Mouse (Mus musculus): ENCODE data around the gene Nppb. TPM values are rescaled to one million over a fixed set of nuclear protein-coding genes. Genes with fewer than 3 reads are reported as not detected.

Gene Nppb
- polyA plus RNA-seq, 1 experiment from 2014 or later = not detected

- DNase-seq = peak; percentile 79
- TF ChIP-seq CTCF (IDR thresholded peaks at IDR 0.05; ENCODE audit: low read depth) = peak; percentile 71
- Histone ChIP-seq H3K9ac (no peak overlapping the region), H3K36me3 (ENCODE audit: insufficient read depth) (no peaks in the 10 kb centered on the region), H3K4me2 (no peak overlapping the region), H3K27ac (ENCODE audit: low read depth) (no peak overlapping the region), H3K27me3 (ENCODE audit: insufficient read depth, low read length) (no peaks in the 10 kb centered on the region), H3K4me1 (ENCODE audit: insufficient read depth) (no peaks in the 10 kb centered on the region), H3K9me3 (ENCODE audit: low read depth, low read length) (no peaks in the 10 kb centered on the region), H3K4me3 (ENCODE audit: low read depth, low read length) (no peak overlapping the region)
- 34% methylated on average over 6 of the region's 6 CpGs for WGBS
- peak; percentile 56 for ATAC-seq (ENCODE audit: insufficient read depth)
Observed at GRCm38 (mm10) chr4:147959881-147960831, 25.4 kb upstream of the Nppb start.

GRCm38 (mm10) chr4:147962781-147963180, 22.8 kb upstream of the Nppb start:
- ATAC-seq (ENCODE audit: insufficient read depth) (no peak), DNase-seq (no peak)
- no peak overlapping the region for H3K4me3 ChIP-seq (ENCODE audit: low read depth, low read length)
- no peaks in the 10 kb centered on the region for H3K4me1 ChIP-seq (ENCODE audit: insufficient read depth)
- H3K27ac ChIP-seq (ENCODE audit: low read depth) = no peak overlapping the region
- no peaks in the 10 kb centered on the region for H3K9me3 ChIP-seq (ENCODE audit: low read depth, low read length)
- H3K9ac ChIP-seq = no peak overlapping the region
- no peak overlapping the region for H3K4me2 ChIP-seq
- H3K36me3 ChIP-seq (ENCODE audit: insufficient read depth) = no peaks in the 10 kb centered on the region
- WGBS = 43% methylated on average over 6 of the region's 6 CpGs
- TF ChIP-seq CTCF (IDR thresholded peaks at IDR 0.05; ENCODE audit: low read depth) = no peak
- no peaks in the 10 kb centered on the region for H3K27me3 ChIP-seq (ENCODE audit: insufficient read depth, low read length)

DNA sequence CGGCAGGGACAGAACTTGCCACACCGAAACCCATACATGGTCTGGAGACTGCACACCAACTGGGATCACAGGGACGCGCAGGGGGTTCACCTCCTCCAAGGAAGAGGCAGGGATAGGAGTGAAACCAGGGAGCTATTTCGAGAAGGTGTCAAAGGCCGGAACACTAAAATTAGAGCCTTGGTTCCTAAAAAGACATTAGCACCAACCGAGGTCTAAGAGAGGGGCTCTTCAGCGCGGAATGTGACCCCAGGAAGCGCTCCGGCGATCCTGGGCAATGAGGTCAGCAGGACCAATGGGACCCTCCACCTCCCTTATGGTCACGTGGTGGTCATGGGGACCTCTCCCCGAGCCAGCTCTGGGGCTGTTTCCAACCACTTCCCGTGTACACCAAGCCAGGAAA, 22.0 kb upstream of the Nppb start:
- no peak overlapping the region for H3K4me3 ChIP-seq (ENCODE audit: low read depth, low read length)
- no peaks in the 10 kb centered on the region for H3K27me3 ChIP-seq (ENCODE audit: insufficient read depth, low read length)
- no peaks in the 10 kb centered on the region for H3K36me3 ChIP-seq (ENCODE audit: insufficient read depth)
- TF ChIP-seq CTCF (IDR thresholded peaks at IDR 0.05; ENCODE audit: low read depth) = no peak
- 82% methylated on average over 15 of the region's 15 CpGs for WGBS
- no peaks in the 10 kb centered on the region for H3K4me1 ChIP-seq (ENCODE audit: insufficient read depth)
- no peak overlapping the region for H3K4me2 ChIP-seq
- ATAC-seq (ENCODE audit: insufficient read depth) = no peak
- H3K27ac ChIP-seq (ENCODE audit: low read depth) = no peak overlapping the region
- H3K9me3 ChIP-seq (ENCODE audit: low read depth, low read length) = no peaks in the 10 kb centered on the region
- no peak for DNase-seq
- H3K9ac ChIP-seq = no peak overlapping the region

GRCm38 (mm10) chr4:147965712-147966111, 19.9 kb upstream of the Nppb start:
- Histone ChIP-seq H3K4me2 (no peak overlapping the region), H3K36me3 (ENCODE audit: insufficient read depth) (no peaks in the 10 kb centered on the region), H3K4me1 (ENCODE audit: insufficient read depth) (no peaks in the 10 kb centered on the region), H3K27me3 (ENCODE audit: insufficient read depth, low read length) (no peaks in the 10 kb centered on the region), H3K9me3 (ENCODE audit: low read depth, low read length) (no peaks in the 10 kb centered on the region), H3K27ac (ENCODE audit: low read depth) (no peak overlapping the region), H3K9ac (no peak overlapping the region), H3K4me3 (ENCODE audit: low read depth, low read length) (no peak overlapping the region)
- no peak for TF ChIP-seq CTCF (IDR thresholded peaks at IDR 0.05; ENCODE audit: low read depth)
- ATAC-seq (ENCODE audit: insufficient read depth) (no peak), DNase-seq (no peak)
- WGBS = 47% methylated on average over 7 of the region's 7 CpGs

DNA sequence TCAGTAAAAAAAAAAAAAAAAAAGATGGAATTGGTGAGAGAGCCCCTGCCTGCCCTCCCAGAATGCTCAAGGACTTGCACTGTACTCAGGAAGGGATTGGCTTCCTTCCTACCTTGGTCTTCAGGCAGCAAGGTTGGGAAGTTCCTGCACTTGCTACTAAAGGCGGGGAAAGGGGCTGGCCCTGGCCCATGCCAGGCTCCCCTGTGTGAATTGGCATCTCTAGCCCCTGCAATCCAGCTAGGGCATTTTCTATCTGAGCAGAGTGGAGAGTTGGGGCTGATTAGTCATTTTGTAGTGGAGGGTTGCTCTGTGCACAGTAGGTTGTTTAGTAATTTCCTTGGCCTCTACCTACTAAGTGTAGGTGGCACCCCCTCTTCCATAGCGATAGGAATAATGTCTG, 16.8 kb upstream of the Nppb start:
- Histone ChIP-seq H3K4me1 (ENCODE audit: insufficient read depth) (no peaks in the 10 kb centered on the region), H3K4me2 (no peak overlapping the region), H3K9me3 (ENCODE audit: low read depth, low read length) (no peaks in the 10 kb centered on the region), H3K4me3 (ENCODE audit: low read depth, low read length) (no peak overlapping the region), H3K27me3 (ENCODE audit: insufficient read depth, low read length) (no peaks in the 10 kb centered on the region), H3K36me3 (ENCODE audit: insufficient read depth) (no peaks in the 10 kb centered on the region), H3K27ac (ENCODE audit: low read depth) (no peak overlapping the region), H3K9ac (no peak overlapping the region)
- TF ChIP-seq CTCF (IDR thresholded peaks at IDR 0.05; ENCODE audit: low read depth) = no peak
- DNase-seq (no peak), ATAC-seq (ENCODE audit: insufficient read depth) (no peak)
- WGBS = 61% methylated on average over 2 of the region's 2 CpGs

DNA sequence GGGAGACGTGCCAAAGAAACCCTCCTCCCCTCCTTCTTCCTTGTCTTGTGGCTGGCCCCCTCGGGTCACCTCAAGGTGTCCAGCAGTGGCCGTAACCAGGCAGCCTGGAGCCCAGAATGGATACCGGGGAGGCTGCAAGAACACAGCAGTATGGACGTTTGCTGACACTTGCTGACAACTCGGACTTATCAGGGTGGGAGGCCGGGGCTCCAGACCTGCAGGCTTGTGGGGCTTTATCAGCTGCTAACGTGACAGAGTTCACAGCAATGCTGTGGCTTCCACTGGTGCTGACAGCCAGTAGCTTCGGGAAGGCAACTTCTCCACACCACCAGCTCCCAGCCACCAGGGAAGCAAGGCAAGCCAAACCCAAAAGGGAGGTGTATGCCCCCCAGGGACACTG, 16.3 kb upstream of the Nppb start:
- ATAC-seq (ENCODE audit: insufficient read depth) = no peak
- no peaks in the 10 kb centered on the region for H3K27me3 ChIP-seq (ENCODE audit: insufficient read depth, low read length)
- H3K27ac ChIP-seq (ENCODE audit: low read depth) = no peak overlapping the region
- H3K9ac ChIP-seq = no peak overlapping the region
- no peak overlapping the region for H3K4me3 ChIP-seq (ENCODE audit: low read depth, low read length)
- WGBS = 27% methylated on average over 9 of the region's 9 CpGs
- no peak overlapping the region for H3K4me2 ChIP-seq
- TF ChIP-seq CTCF (IDR thresholded peaks at IDR 0.05; ENCODE audit: low read depth) = no peak
- no peaks in the 10 kb centered on the region for H3K9me3 ChIP-seq (ENCODE audit: low read depth, low read length)
- DNase-seq = no peak
- no peaks in the 10 kb centered on the region for H3K4me1 ChIP-seq (ENCODE audit: insufficient read depth)
- H3K36me3 ChIP-seq (ENCODE audit: insufficient read depth) = no peaks in the 10 kb centered on the region

- no peak for TF ChIP-seq CTCF (IDR thresholded peaks at IDR 0.05; ENCODE audit: low read depth)
- DNase-seq = no peak
- no peaks in the 10 kb centered on the region for H3K4me1 ChIP-seq (ENCODE audit: insufficient read depth)
- no peaks in the 10 kb centered on the region for H3K27me3 ChIP-seq (ENCODE audit: insufficient read depth, low read length)
- no peak overlapping the region for H3K27ac ChIP-seq (ENCODE audit: low read depth)
- H3K4me3 ChIP-seq (ENCODE audit: low read depth, low read length) = no peak overlapping the region
- H3K4me2 ChIP-seq = no peak overlapping the region
- 60% methylated on average over 3 of the region's 3 CpGs for WGBS
- H3K9me3 ChIP-seq (ENCODE audit: low read depth, low read length) = no peaks in the 10 kb centered on the region
- H3K9ac ChIP-seq = no peak overlapping the region
- no peaks in the 10 kb centered on the region for H3K36me3 ChIP-seq (ENCODE audit: insufficient read depth)
- ATAC-seq (ENCODE audit: insufficient read depth) = no peak
Observed at GRCm38 (mm10) chr4:147976237-147976636, 9.4 kb upstream of the Nppb start.
